Mouse (Mus musculus): ENCODE results near the gene Sstr3. TPM values are rescaled to one million over a fixed set of nuclear protein-coding genes. Genes with fewer than 3 reads are reported as not detected.
A peak's percentile ranks its signal among the peaks of the same experiment; 100 is the strongest.

Gene Sstr3
- total RNA-seq, 2 experiments from 2014 or later = 20.8 to 22.9 TPM

- intact Hi-C loops (cut with DNase I) = loop anchor here (5.0 to 10.0 kb wide), 2 partner anchors 171 to 567 kb away; partner anchors contain the start of gene Eif3d
- peak overlapping the region; percentile 45 for H3K4me3 ChIP-seq
These were observed 2.9 kb downstream of the Sstr3 start for GRCm38 (mm10) chr15:78541606-78542005.

GRCm38 (mm10) chr15:78541036-78541435, 3.4 kb downstream of the Sstr3 start:
- Histone ChIP-seq H3K27ac (peak overlapping the region; percentile 92), H3K4me3 (peak overlapping the region; percentile 45)
- intact Hi-C loops (cut with DNase I) = loop anchor here (5.0 to 10.0 kb wide), 2 partner anchors 171 to 566 kb away; partner anchors contain the start of gene Eif3d
- no peak for TF ChIP-seq CTCF (IDR thresholded peaks at IDR 0.05)
- no peak for DNase-seq (ENCODE audit: extremely low spot score in 1 of 2, low spot score in 2 of 2)

More at GRCm38 (mm10) chr15:78541606-78542005, 2.9 kb downstream of the Sstr3 start:
- no peak for TF ChIP-seq CTCF (IDR thresholded peaks at IDR 0.05)
- peak overlapping the region; percentile 92 for H3K27ac ChIP-seq
- DNase-seq (ENCODE audit: extremely low spot score in 1 of 2, low spot score in 2 of 2) = no peak

GRCm38 (mm10) chr15:78535723-78536421, 8.6 kb downstream of the Sstr3 start:
- no peak for DNase-seq (ENCODE audit: extremely low spot score in 1 of 2, low spot score in 2 of 2)
- Histone ChIP-seq H3K27ac (no peak overlapping the region), H3K4me3 (no peak overlapping the region)
- intact Hi-C loops (cut with DNase I) = no loop called here
- TF ChIP-seq CTCF (IDR thresholded peaks at IDR 0.05) = no peak

- no peak overlapping the region for H3K4me3 ChIP-seq
- intact Hi-C loops (cut with DNase I) = no loop called here
- DNase-seq (ENCODE audit: extremely low spot score in 1 of 2, low spot score in 2 of 2) = no peak
- H3K27ac ChIP-seq = no peak overlapping the region
- TF ChIP-seq CTCF (IDR thresholded peaks at IDR 0.05) = no peak
These were observed 11.1 kb downstream of the Sstr3 start for GRCm38 (mm10) chr15:78533346-78533835.

GRCm38 (mm10) chr15:78532566-78533345, 11.7 kb downstream of the Sstr3 start:
- no peak overlapping the region for H3K4me3 ChIP-seq
- no peak for TF ChIP-seq CTCF (IDR thresholded peaks at IDR 0.05)
- intact Hi-C loops (cut with DNase I) = loop anchor here (1.0 kb wide), 2 partner anchors 18 to 84 kb away; no protein-coding TSS in a partner anchor
- no peak for DNase-seq (ENCODE audit: extremely low spot score in 1 of 2, low spot score in 2 of 2)
- no peak overlapping the region for H3K27ac ChIP-seq

- Histone ChIP-seq H3K27ac (peak overlapping the region; percentile 79), H3K4me3 (peak overlapping the region; percentile 34)
- TF ChIP-seq CTCF (IDR thresholded peaks at IDR 0.05) = peak; percentile 84
- intact Hi-C loops (cut with DNase I) = loop anchor here (1.0 kb wide), 2 partner anchors 18 to 84 kb away; no protein-coding TSS in a partner anchor
- peak; percentile 99 to 100 for DNase-seq (ENCODE audit: extremely low spot score in 1 of 2, low spot score in 2 of 2)
These were observed 12.5 kb downstream of the Sstr3 start for GRCm38 (mm10) chr15:78531901-78532469.

- Histone ChIP-seq H3K4me3 (no peak overlapping the region), H3K27ac (peak overlapping the region; percentile 79)
- intact Hi-C loops (cut with DNase I) = no loop called here
- DNase-seq (ENCODE audit: extremely low spot score in 1 of 2, low spot score in 2 of 2) = no peak
- no peak for TF ChIP-seq CTCF (IDR thresholded peaks at IDR 0.05)
These were observed 13.1 kb downstream of the Sstr3 start for GRCm38 (mm10) chr15:78531451-78531720.

- intact Hi-C loops (cut with DNase I) = no loop called here
These were observed 13.6 kb downstream of the Sstr3 start, which contains the start of gene C1qtnf6 for GRCm38 (mm10) chr15:78530671-78531450. C1qtnf6 (minus strand) TSS chr15:78531416.

GRCm38 (mm10) chr15:78530141-78530540, 14.3 kb downstream of the Sstr3 start:
- intact Hi-C loops (cut with DNase I) = no loop called here
- TF ChIP-seq CTCF (IDR thresholded peaks at IDR 0.05) = no peak
- no peak for DNase-seq (ENCODE audit: extremely low spot score in 1 of 2, low spot score in 2 of 2)
- no peak overlapping the region for H3K4me3 ChIP-seq
- peak overlapping the region; percentile 71 for H3K27ac ChIP-seq

More at GRCm38 (mm10) chr15:78530671-78531450, 13.6 kb downstream of the Sstr3 start, which contains the start of gene C1qtnf6:
- Histone ChIP-seq H3K4me3 (peak within 1 kb of the TSS; percentile 34), H3K27ac (peak within 1 kb of the TSS; percentile 79)
- no peak for DNase-seq (ENCODE audit: extremely low spot score in 1 of 2, low spot score in 2 of 2)
- TF ChIP-seq CTCF (IDR thresholded peaks at IDR 0.05) = no peak

GRCm38 (mm10) chr15:78529428-78529990, 15.0 kb downstream of the Sstr3 start:
- no peak for TF ChIP-seq CTCF (IDR thresholded peaks at IDR 0.05)
- peak overlapping the region; percentile 71 for H3K27ac ChIP-seq
- peak overlapping the region; percentile 41 for H3K4me3 ChIP-seq
- intact Hi-C loops (cut with DNase I) = no loop called here
- peak; percentile 65 to 68 for DNase-seq (ENCODE audit: extremely low spot score in 1 of 2, low spot score in 2 of 2)
